Mouse (Mus musculus): ENCODE data around the gene Ticam1. TPM values are rescaled to one million over a fixed set of nuclear protein-coding genes. Genes with fewer than 3 reads are reported as not detected.

The Ticam1 gene
- total RNA-seq, 2 experiments from 2014 or later, result 2.7 to 3.4 TPM

GRCm38 (mm10) chr17:56302363-56302996, 25.9 kb upstream of the Ticam1 start:
- no peak for TF ChIP-seq CTCF (IDR thresholded peaks at IDR 0.05)
- H3K27ac ChIP-seq, result peak overlapping the region; percentile 40; the same call in 1 of the 2 replicates
- DNase-seq, result no peak
- intact Hi-C loops (cut with DNase I), result no loop called here
- peak overlapping the region; percentile 80 for H3K4me3 ChIP-seq

GRCm38 (mm10) chr17:56300186-56300585, 23.6 kb upstream of the Ticam1 start, which contains the start of gene Arrdc5:
TSS of gene Arrdc5 (minus strand) at chr17:56300286.
- Histone ChIP-seq H3K4me3 (no peak within 1 kb of the TSS), H3K27ac (no peak within 1 kb of the TSS)
- intact Hi-C loops (cut with DNase I), result no loop called here
- no peak for DNase-seq
- no peak for TF ChIP-seq CTCF (IDR thresholded peaks at IDR 0.05)

- TF ChIP-seq CTCF (IDR thresholded peaks at IDR 0.05), result no peak
- Histone ChIP-seq H3K27ac (no peak overlapping the region), H3K4me3 (no peak overlapping the region)
- DNase-seq, result no peak
- intact Hi-C loops (cut with DNase I), result no loop called here
Measured at GRCm38 (mm10) chr17:56298238-56298637, 21.7 kb upstream of the Ticam1 start.

GRCm38 (mm10) chr17:56296201-56296600, 19.6 kb upstream of the Ticam1 start:
- no peak for DNase-seq
- H3K4me3 ChIP-seq, result no peak overlapping the region
- no peak overlapping the region for H3K27ac ChIP-seq
- TF ChIP-seq CTCF (IDR thresholded peaks at IDR 0.05), result no peak
- intact Hi-C loops (cut with DNase I), result no loop called here

DNA sequence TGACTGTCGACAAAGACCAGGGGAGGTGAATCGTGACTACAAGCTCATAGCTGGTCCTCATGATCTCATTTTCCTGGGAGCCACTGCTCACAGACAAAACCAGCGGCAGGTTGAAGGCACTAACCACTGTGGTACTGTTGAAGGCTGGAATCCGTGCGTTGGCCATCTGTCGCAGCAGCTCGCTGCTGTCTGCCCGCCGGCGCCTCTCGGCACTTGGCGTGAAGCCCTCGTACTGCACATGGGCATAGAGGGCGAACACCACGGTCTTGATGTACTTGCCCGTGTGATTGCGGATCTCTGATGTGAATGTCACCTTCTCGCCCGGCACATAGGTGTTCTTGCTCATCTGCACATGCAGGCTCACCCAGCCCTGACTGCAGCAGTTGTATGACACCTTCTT, 17.7 kb upstream of the Ticam1 start:
- peak; percentile 70 for DNase-seq
- Histone ChIP-seq H3K27ac (peak overlapping the region; percentile 93), H3K4me3 (peak overlapping the region; percentile 72; the same call in 1 of the 2 replicates)
- TF ChIP-seq CTCF (IDR thresholded peaks at IDR 0.05), result no peak
- intact Hi-C loops (cut with DNase I), result no loop called here

- intact Hi-C loops (cut with DNase I), result loop anchor here (2.0 kb wide), 1 partner anchor 30 kb away; no protein-coding TSS in a partner anchor
- H3K4me3 ChIP-seq, result peak overlapping the region; percentile 72
- no peak for DNase-seq
- TF ChIP-seq CTCF (IDR thresholded peaks at IDR 0.05), result no peak
- peak overlapping the region; percentile 93 for H3K27ac ChIP-seq
Measured at GRCm38 (mm10) chr17:56293291-56293690, 16.7 kb upstream of the Ticam1 start.

DNA sequence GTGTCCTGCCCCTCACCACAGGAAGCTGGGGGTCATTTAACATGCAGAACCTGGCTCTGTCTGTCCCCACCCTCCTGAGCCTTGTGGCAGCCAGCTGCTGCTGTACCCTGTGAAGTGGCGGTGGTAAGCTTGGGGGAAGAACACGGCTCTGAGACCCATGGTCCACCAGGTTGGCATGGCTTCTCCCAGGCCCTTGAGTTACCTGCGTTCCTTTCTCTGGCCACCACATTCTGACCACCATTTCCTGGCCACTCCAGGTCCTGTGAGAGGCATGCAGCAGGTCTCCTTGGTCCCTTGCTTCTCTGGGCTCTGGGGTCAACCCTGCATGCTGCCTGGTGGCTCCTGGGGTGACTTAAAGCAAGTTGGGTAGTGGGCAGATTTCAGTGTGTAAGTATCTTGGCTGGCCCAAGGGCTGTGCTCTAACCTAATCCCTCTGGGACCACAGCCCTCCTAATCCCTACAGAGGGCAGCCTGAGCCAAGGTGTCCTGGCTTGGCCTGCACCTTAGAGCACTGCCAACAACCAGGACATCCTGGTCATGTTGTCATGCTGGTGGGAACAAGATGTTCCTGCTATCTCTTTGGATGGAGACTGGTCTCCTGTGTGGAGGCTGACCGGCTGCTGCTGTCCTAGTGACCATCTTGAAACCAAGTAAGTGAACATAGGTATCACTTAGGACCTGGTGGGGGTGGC, 16.1 kb upstream of the Ticam1 start, which contains the start of gene Plin3:
TSS of gene Plin3 (minus strand) at position 343 of the 692 bp plus-strand sequence.
- intact Hi-C loops (cut with DNase I), result loop anchor here (2.0 kb wide), 1 partner anchor 30 kb away; no protein-coding TSS in a partner anchor
- peak; percentile 86 for DNase-seq
- no peak for TF ChIP-seq CTCF (IDR thresholded peaks at IDR 0.05)
- Histone ChIP-seq H3K27ac (peak within 1 kb of the TSS; percentile 93), H3K4me3 (peak within 1 kb of the TSS; percentile 72)

DNA sequence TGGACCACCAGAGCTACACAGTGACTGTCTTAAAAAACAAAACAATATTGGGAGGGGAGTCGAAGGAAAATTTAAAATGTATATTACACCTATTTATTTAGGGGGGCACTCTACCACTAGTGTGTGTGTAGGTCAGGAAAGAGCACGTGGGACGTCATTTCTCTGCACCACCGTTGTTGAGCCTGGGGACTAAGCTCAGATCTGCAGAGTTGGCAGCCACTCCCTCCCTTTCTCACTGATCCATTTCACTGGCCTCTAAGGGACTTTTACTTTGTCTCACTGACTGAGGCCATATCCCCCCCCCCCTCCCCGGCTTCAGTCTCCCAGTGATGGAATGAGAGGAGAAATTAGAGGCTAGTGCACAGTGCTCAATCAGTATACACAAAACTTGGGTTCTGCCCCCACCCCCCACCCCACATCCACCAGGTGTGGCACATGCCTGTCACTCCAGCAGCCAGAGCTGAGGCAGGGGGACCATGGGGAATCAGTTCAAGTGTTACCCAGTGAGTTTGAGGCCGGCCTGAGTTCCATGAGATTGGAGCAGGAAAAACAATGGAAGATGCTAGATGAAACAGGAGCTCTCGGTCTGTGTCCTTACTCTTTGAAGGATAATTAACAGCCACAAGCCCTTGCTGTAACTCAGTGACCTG, 15.4 kb upstream of the Ticam1 start:
- Histone ChIP-seq H3K27ac (peak overlapping the region; percentile 93), H3K4me3 (peak overlapping the region; percentile 72)
- no peak for DNase-seq
- no peak for TF ChIP-seq CTCF (IDR thresholded peaks at IDR 0.05)
- intact Hi-C loops (cut with DNase I), result loop anchor here (2.0 kb wide), 2 partner anchors 29 to 59 kb away; no protein-coding TSS in a partner anchor

- DNase-seq, result peak; percentile 94
- H3K4me3 ChIP-seq, result peak overlapping the region; percentile 72
- intact Hi-C loops (cut with DNase I), result loop anchor here (2.0 kb wide), 1 partner anchor 60 kb away; no protein-coding TSS in a partner anchor
- H3K27ac ChIP-seq, result peak overlapping the region; percentile 93
- TF ChIP-seq CTCF (IDR thresholded peaks at IDR 0.05), result peak; percentile 98
Measured at GRCm38 (mm10) chr17:56291171-56291511, 14.6 kb upstream of the Ticam1 start.

DNA sequence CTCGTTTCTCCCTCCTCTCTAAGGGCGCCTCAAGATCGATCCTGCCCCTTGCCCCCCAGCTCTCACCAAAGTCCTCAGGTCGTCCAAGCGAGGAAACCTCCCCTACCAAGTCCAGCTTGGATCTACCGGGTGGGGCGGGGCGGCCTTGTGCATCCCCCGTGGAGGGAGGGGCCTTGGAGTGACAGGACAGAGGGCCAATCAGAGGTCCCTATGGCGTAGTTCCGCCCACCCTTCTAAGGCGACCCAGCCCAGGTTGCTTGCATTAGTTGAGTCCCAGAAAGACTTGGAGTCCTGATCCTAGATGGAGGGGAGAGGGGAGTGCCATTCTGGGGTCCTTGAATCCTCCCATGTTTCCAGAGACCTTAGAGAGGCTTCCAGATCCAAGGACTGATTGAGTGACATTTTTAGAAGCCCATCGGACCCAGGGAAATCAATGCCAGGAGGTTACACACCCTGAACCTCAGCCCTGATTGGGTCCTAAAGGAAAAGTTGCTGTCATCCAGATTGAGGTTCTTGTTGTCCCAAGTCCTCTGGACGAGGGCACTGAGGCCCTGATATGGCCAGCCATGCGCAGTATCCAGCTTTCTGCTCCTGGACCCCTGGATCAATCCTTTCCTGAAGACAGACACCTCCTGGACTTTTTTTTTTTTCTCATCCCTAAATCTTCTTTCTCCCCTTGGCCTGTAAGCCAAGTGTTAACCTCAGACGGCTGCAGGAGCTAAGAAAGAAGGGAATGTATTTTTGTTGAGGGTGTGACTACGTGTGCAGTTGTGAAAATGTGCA, 14.0 kb upstream of the Ticam1 start:
- no peak for TF ChIP-seq CTCF (IDR thresholded peaks at IDR 0.05)
- peak overlapping the region; percentile 72 for H3K4me3 ChIP-seq
- peak overlapping the region; percentile 93 for H3K27ac ChIP-seq
- intact Hi-C loops (cut with DNase I), result loop anchor here (2.0 kb wide), 1 partner anchor 60 kb away; no protein-coding TSS in a partner anchor
- peak; percentile 96 for DNase-seq

GRCm38 (mm10) chr17:56289371-56290331, 13.1 kb upstream of the Ticam1 start:
- TF ChIP-seq CTCF (IDR thresholded peaks at IDR 0.05), result no peak
- intact Hi-C loops (cut with DNase I), result loop anchor here (2.0 kb wide), 1 partner anchor 61 kb away; no protein-coding TSS in a partner anchor
- peak; percentile 64 for DNase-seq
- H3K27ac ChIP-seq, result peak overlapping the region; percentile 93
- H3K4me3 ChIP-seq, result peak overlapping the region; percentile 72

All from gastrocnemius, adult 2 months (tissue).